Mouse (Mus musculus): ENCODE results near the gene Aldh9a1. TPM values are rescaled to one million over a fixed set of nuclear protein-coding genes. Genes with fewer than 3 reads are reported as not detected.
"Not testable (repeated sequence)": the region's sequence is repeated elsewhere in the genome, so short reads cannot be mapped to it uniquely, and the experiment has no call there.

Gene Aldh9a1
- polyA plus RNA-seq, 1 experiment = 171 TPM

DNA sequence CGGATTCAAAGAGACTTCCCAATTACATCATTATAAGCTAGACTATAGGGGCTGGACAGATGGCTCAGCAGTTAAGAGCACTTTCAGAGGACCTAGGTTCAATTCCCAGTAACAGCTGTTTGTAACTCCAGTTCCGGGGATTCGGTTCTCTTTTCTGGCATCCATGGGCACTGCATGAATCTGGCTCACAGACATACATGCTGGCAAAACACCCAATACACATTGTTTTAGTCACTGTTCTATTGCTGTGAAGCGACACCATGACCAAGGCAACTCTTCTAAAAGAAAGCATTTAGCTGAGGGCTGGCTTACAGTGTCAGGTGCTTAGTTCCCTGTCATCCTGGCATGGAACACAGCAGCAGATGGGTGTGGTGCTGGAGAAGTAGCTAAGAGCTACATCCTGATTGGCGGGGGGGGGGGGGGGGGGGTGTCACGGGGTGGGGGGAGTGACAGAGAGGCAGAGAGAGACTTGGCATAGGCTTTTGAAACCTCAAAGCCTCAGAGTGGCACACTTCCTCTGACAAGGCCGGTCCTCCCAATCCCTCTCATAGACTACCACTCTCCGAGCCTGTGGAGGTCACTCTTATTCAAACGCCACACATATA is 10.5 kb upstream of the Aldh9a1 start:
- WGBS = 89% methylated on average over 7 of the region's 9 CpGs
- Histone ChIP-seq H3K4me3 (ENCODE audit: insufficient read depth, low read depth, low read length) (no peak overlapping the region), H3K4me1 (ENCODE audit: control insufficient read depth, insufficient read depth, low read length) (no peaks in the 10 kb centered on the region), H3K27me3 (replicated peaks; ENCODE audit: control insufficient read depth, insufficient read depth, low read length) (no peaks in the 10 kb centered on the region), H3K27ac (ENCODE audit: insufficient read depth, low read depth, low read length) (no peak overlapping the region), H3K36me3 (ENCODE audit: control insufficient read depth, insufficient read depth, low read length) (no peaks in the 10 kb centered on the region)
- DNase-seq = no peak
- TF ChIP-seq POLR2A (IDR thresholded peaks at IDR 0.05; ENCODE audit: low read depth, low read length) (no peak), CTCF (conservative IDR thresholded peaks at IDR 0.05; ENCODE audit: insufficient read depth, insufficient read length, low read depth, low read length) (no peak)

DNA sequence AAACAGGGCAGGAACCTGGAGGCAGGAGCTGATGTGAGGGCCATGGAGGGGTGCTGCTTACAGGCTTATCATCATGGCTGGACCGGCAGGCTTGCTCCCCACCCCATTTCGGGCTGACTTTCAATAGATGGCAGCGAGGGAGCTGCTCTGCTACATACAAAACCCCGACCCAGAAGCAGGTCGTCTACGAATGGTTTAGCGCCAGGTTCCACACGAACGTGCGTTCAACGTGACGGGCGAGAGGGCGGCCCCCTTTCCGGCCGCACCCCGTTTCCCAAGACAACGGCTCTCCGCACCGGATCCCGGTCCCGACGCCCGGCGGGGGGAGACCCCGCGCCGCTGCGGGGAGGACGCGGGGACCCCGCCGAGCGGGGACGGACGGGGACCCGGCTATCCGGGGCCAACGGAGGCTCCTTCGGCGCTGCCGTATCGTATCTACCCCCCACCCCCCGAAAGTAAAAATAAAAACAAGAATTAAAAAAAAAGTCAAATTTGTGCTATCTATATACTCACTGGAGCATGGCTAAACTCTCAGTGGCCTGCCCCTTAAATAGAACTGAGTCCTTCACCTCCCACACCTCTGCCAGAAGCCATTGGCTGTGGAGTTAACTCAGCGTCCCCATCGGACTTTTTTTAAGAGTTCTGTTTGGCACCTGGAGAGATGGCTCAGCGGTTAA is 9.5 kb upstream of the Aldh9a1 start:
- peak overlapping the region; percentile 46 for H3K4me3 ChIP-seq (ENCODE audit: insufficient read depth, low read depth, low read length)
- no peak for DNase-seq
- no peaks in the 10 kb centered on the region for H3K4me1 ChIP-seq (ENCODE audit: control insufficient read depth, insufficient read depth, low read length)
- WGBS = 3% methylated on average over 47 of the region's 47 CpGs
- TF ChIP-seq POLR2A (IDR thresholded peaks at IDR 0.05; ENCODE audit: low read depth, low read length) (no peak), CTCF (conservative IDR thresholded peaks at IDR 0.05; ENCODE audit: insufficient read depth, insufficient read length, low read depth, low read length) (no peak)
- H3K36me3 ChIP-seq (ENCODE audit: control insufficient read depth, insufficient read depth, low read length) = no peaks in the 10 kb centered on the region
- no peak overlapping the region for H3K27ac ChIP-seq (ENCODE audit: insufficient read depth, low read depth, low read length)
- no peaks in the 10 kb centered on the region for H3K27me3 ChIP-seq (replicated peaks; ENCODE audit: control insufficient read depth, insufficient read depth, low read length)

DNA sequence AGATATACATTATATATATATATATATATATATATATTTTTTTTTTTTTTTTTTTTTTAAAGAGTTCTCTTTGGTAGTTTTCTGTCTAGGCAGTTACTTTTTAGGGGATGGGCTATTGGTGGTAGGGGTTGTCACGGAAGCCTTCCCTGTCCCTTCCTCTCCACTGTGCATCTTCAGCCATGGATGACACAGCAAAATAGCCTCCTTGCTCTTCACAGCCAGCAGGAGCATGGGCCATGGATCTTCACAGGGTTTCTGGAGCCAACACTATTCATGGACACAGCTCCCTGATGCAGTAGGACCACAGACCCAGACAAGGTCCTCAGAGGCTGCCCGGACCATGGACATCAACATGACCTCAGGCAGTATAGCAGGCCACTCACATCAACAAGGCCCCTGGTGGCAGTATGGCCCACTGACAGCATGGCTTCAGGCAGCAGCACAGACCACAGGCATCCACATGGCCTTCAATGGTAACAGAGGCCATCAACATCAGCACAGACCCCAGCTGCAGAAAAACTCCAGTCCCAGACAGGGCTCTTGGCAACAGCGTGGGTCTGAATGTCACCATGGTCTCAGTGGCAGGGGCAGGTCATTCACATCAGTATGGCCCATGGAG is 8.8 kb upstream of the Aldh9a1 start:
- no peak for DNase-seq
- WGBS = 96% methylated on average over 3 of the region's 3 CpGs
- no peak overlapping the region for H3K4me3 ChIP-seq (ENCODE audit: insufficient read depth, low read depth, low read length)
- H3K27ac ChIP-seq (ENCODE audit: insufficient read depth, low read depth, low read length) = no peak overlapping the region
- H3K27me3 ChIP-seq (replicated peaks; ENCODE audit: control insufficient read depth, insufficient read depth, low read length) = no peaks in the 10 kb centered on the region
- H3K4me1 ChIP-seq (ENCODE audit: control insufficient read depth, insufficient read depth, low read length) = no peaks in the 10 kb centered on the region
- TF ChIP-seq POLR2A (IDR thresholded peaks at IDR 0.05; ENCODE audit: low read depth, low read length) (no peak), CTCF (conservative IDR thresholded peaks at IDR 0.05; ENCODE audit: insufficient read depth, insufficient read length, low read depth, low read length) (no peak)
- H3K36me3 ChIP-seq (ENCODE audit: control insufficient read depth, insufficient read depth, low read length) = no peaks in the 10 kb centered on the region

DNA sequence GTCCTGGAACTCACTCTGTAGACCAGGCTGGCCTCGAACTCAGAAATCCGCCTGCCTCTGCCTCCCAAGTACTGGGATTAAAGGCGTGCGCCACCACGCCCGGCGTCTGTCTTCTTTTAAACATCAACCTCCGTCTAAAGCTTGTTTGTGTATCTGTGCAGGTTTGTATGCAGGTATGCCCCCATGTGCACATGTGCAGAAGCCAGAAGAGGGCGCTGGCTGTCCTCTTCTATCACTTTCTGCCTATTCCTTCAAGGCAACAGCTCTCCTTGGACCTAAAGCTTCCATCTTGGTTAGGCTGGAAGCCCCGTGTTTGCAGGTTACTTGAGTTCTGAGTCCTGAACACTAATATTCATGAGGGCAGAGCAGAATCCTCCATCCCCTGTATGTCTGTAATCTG is 7.0 kb upstream of the Aldh9a1 start:
- TF ChIP-seq CTCF (conservative IDR thresholded peaks at IDR 0.05; ENCODE audit: insufficient read depth, insufficient read length, low read depth, low read length) (no peak), POLR2A (IDR thresholded peaks at IDR 0.05; ENCODE audit: low read depth, low read length) (no peak)
- Histone ChIP-seq H3K27me3 (replicated peaks; ENCODE audit: control insufficient read depth, insufficient read depth, low read length) (no peaks in the 10 kb centered on the region), H3K36me3 (ENCODE audit: control insufficient read depth, insufficient read depth, low read length) (no peaks in the 10 kb centered on the region), H3K4me3 (ENCODE audit: insufficient read depth, low read depth, low read length) (no peak overlapping the region), H3K4me1 (ENCODE audit: control insufficient read depth, insufficient read depth, low read length) (no peaks in the 10 kb centered on the region), H3K27ac (ENCODE audit: insufficient read depth, low read depth, low read length) (no peak overlapping the region)
- 93% methylated on average over 10 of the region's 10 CpGs for WGBS
- no peak for DNase-seq

DNA sequence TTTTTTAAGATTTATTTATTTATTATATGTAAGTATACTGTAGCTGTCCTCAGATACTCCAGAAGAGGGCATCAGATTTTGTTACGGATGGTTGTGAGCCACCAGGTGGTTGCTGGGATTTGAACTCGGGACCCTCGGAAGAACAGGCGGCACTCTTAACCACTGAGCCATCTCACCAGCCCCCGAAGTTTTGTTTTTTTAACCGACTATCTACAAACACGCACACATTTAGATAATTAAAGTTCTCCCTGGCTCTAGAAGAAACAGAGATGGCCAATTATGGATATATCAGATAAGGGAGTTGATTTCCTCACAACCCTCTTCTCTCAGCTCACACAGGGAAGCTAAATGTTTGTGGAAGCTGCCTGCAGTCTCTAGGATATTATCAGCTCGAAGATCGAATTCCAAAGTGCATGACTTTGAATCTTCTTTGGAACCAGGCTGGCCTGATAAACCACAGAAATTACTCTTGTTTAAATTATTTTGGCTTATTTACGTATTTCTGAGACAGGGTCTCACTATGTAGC is 3.7 kb upstream of the Aldh9a1 start:
- 85% methylated on average over 10 of the region's 10 CpGs for WGBS
- not testable (repeated sequence) for DNase-seq

DNA sequence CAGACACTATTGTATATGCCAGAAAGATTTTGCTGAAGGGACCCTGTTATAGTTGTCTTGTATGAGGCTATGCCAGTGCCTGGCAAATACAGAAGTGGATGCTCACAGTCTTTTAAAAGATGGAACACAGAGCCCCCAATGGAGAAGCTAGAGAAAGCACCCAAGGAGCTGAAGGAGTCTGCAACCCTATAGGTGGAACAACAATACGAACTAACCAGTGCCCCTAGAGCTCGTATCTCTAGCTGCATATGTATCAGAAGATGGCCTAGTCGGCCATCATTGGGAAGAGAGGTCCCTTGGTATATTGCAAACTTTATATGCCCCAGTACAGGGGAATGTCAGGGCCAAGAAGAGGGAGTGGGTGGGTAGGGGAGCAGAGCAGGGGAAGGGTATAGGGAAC is 585 bp upstream of the Aldh9a1 start:
- H3K36me3 ChIP-seq (ENCODE audit: control insufficient read depth, insufficient read depth, low read length); H3K27me3 ChIP-seq (replicated peaks; ENCODE audit: control insufficient read depth, insufficient read depth, low read length); H3K4me1 ChIP-seq (ENCODE audit: control insufficient read depth, insufficient read depth, low read length); DNase-seq; H3K4me3 ChIP-seq (ENCODE audit: insufficient read depth, low read depth, low read length); H3K27ac ChIP-seq (ENCODE audit: insufficient read depth, low read depth, low read length): not testable (repeated sequence)
- WGBS = 63% methylated on average over 3 of the region's 3 CpGs

More for the DNA sequence above, 3.7 kb upstream of the Aldh9a1 start:
- H3K4me1 ChIP-seq (ENCODE audit: control insufficient read depth, insufficient read depth, low read length); H3K27ac ChIP-seq (ENCODE audit: insufficient read depth, low read depth, low read length); H3K27me3 ChIP-seq (replicated peaks; ENCODE audit: control insufficient read depth, insufficient read depth, low read length); H3K36me3 ChIP-seq (ENCODE audit: control insufficient read depth, insufficient read depth, low read length); H3K4me3 ChIP-seq (ENCODE audit: insufficient read depth, low read depth, low read length): not testable (repeated sequence)

DNA sequence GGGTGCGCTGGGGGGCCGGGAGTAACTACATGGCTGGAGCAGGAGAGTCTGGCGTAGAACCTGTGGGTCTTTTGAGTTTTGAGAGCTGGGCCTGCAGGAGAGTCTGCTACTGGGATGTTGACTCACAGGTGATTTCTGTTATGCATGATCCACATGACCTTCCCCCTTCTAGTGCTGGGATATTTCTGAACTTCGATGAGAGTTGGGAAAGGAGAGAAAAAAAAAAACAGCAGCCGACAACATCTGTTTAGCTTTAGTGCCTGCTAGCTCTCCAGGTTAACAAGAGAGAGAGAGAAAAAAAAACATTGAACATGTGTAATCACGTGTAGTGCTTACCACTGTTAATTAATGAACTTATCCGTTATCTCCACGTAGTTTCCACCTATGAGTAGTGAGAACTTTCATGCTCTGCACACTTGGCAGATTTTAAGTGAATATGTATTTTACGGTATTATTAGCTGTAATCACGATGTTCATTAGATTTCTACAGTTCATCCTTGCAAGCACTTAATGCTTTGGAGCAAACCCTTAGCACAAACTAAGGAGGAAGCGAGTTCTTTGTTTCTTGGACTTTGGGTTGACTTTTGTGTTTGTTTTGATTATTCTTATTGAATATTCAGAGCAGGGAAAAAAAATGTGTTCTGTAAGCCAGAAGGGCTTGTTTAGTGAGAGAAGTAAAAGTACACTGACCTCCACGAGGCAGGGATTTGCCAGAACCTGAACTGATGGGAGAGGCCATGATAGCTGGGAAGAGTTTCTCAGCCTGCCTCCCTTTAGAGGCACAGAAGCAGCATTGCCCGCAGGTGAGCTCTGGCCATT is 1.0 kb downstream of the Aldh9a1 start:
- peak overlapping the region; percentile 92 for H3K27ac ChIP-seq (ENCODE audit: insufficient read depth, low read depth, low read length)
- H3K4me3 ChIP-seq (ENCODE audit: insufficient read depth, low read depth, low read length) = peak overlapping the region; percentile 88
- peaks cover 6% of the 10 kb centered on the region for H3K36me3 ChIP-seq (ENCODE audit: control insufficient read depth, insufficient read depth, low read length)
- no peaks in the 10 kb centered on the region for H3K27me3 ChIP-seq (replicated peaks; ENCODE audit: control insufficient read depth, insufficient read depth, low read length)
- 24% methylated on average over 13 of the region's 13 CpGs for WGBS
- no peaks in the 10 kb centered on the region for H3K4me1 ChIP-seq (ENCODE audit: control insufficient read depth, insufficient read depth, low read length)
- no peak for TF ChIP-seq POLR2A (IDR thresholded peaks at IDR 0.05; ENCODE audit: low read depth, low read length)
- TF ChIP-seq CTCF (conservative IDR thresholded peaks at IDR 0.05; ENCODE audit: insufficient read depth, insufficient read length, low read depth, low read length) = no peak
- DNase-seq = peak; percentile 54

Measured in kidney, adult 2 months (tissue).